Mouse (Mus musculus) liver, adult 2 months (tissue): ENCODE measurements around the gene Opn3.

Experiments used
- CTCF ChIP-seq: fragments of 200-500 bp; IDR thresholded peaks from 2 replicates; pipeline ENCODE4 v1.5.1; 2011; ENCODE audit warnings: low read depth, low read length, control low read depth
- POLR2A ChIP-seq: fragments of 200-500 bp; IDR thresholded peaks from 2 replicates; pipeline ENCODE4 v1.6.1; 2011; ENCODE audit warnings: low read length, control low read depth; ENCODE audit not compliant: insufficient read depth; ENCODE audit errors: extremely low read depth

GRCm38 (mm10) chr1:175659900-175660299, 32.7 kb downstream of the Opn3 start:
- TF ChIP-seq POLR2A (no peak), CTCF (no peak)
